Mouse (Mus musculus) neural tube, embryonic 15.5 days (tissue): Measurements from ENCODE around the gene Olfr322. TPM values are rescaled to one million over a fixed set of nuclear protein-coding genes. Genes with fewer than 3 reads are reported as not detected.

ENCODE experiments used
- ATAC-seq: fragments of 200-750 bp; cut with Nextera tagmentation; 2 replicates; pipeline ENCODE4 v1.8.0; 2017; ENCODE audit warnings: mild to moderate bottlenecking, moderate TSS enrichment, moderate library complexity; ENCODE audit not compliant: low FRiP score
- H3K27ac ChIP-seq: fragments of 300-500 bp; sonication (generic); replicated peaks from 2 replicates; pipeline ENCODE4 v1.5.1; 2015; ENCODE audit warnings: mild to moderate bottlenecking, inconsistent platforms
- H3K27me3 ChIP-seq: fragments of 300-500 bp; sonication (generic); replicated peaks from 2 replicates; pipeline ENCODE4 v1.6.1; 2015; ENCODE audit warnings: inconsistent platforms
- H3K36me3 ChIP-seq: fragments of 300-500 bp; sonication (generic); 2 replicates; pipeline ENCODE4 v1.6.1; 2015; ENCODE audit warnings: inconsistent platforms
- H3K4me1 ChIP-seq: fragments of 300-500 bp; sonication (generic); 2 replicates; pipeline ENCODE4 v1.6.1; 2015; ENCODE audit warnings: inconsistent platforms
- H3K4me2 ChIP-seq: fragments of 300-500 bp; sonication (generic); 2 replicates; pipeline ENCODE4 v1.6.1; 2015; ENCODE audit warnings: inconsistent platforms, mild to moderate bottlenecking, moderate library complexity
- H3K4me3 ChIP-seq: fragments of 300-500 bp; sonication (generic); replicated peaks from 2 replicates; pipeline ENCODE4 v1.5.1; 2015; ENCODE audit warnings: mild to moderate bottlenecking, inconsistent platforms
- H3K9ac ChIP-seq: fragments of 300-500 bp; sonication (generic); replicated peaks from 2 replicates; pipeline ENCODE4 v1.6.1; 2015; ENCODE audit warnings: mild to moderate bottlenecking, inconsistent platforms
- H3K9me3 ChIP-seq: fragments of 300-500 bp; sonication (generic); replicated peaks from 2 replicates; pipeline ENCODE4 v1.6.1; 2016; ENCODE audit warnings: inconsistent platforms
- WGBS: fragments of 180-500 bp; shearing (Covaris S2); methylation state at CpG from one replicate; pipeline ENCODE4 v1.1.7; 2015; ENCODE audit warnings: mixed read lengths; 5-methylcytosine and 5-hydroxymethylcytosine counted together
- polyA plus RNA-seq: library from polyadenylated mRNA; unstranded; fragments of >200 nt; fragmentation: Nextera tagmentation; extraction: Ambion mirVana; gene quantifications from 2 replicates; pipeline ENCODE4 v1.2.1, GENCODE M21; 2015

The Olfr322 gene
- polyA plus RNA-seq, result not detected in 2 replicates

DNA sequence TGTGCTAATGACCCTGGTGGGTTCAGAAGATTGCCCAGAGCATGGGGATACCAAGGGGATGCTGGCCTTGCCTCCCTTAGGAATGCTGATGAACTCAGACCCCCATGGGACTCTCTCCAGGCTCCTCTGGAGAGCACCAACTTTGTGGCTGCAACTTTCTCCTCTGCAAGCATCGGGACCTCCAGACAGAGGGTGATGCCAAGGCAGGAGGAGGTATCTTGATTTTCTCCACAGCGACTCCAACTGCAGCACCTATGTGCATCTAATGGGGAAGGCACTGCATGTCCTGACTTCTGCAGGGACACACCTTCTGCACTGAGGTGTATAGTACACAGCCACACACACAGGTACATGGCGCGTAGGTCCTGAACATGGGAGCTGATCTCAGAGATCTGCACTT, at the start of gene Olfr322:
TSS of gene Olfr322 (plus strand) at position 187 of the 400 bp plus-strand sequence.
- H3K9me3 ChIP-seq, result no peaks in the 10 kb centered on the region
- no peak for ATAC-seq
- H3K4me2 ChIP-seq, result no peak within 1 kb of the TSS
- no peaks in the 10 kb centered on the region for H3K27me3 ChIP-seq
- no peak within 1 kb of the TSS for H3K9ac ChIP-seq
- no peaks in the 10 kb centered on the region for H3K4me1 ChIP-seq
- no peak within 1 kb of the TSS for H3K4me3 ChIP-seq
- 83% methylated on average over 4 of the region's 4 CpGs for WGBS
- H3K36me3 ChIP-seq, result no peaks in the 10 kb centered on the region
- no peak within 1 kb of the TSS for H3K27ac ChIP-seq

- Histone ChIP-seq H3K4me2 (no peak overlapping the region), H3K9ac (no peak overlapping the region), H3K4me3 (no peak overlapping the region), H3K27ac (no peak overlapping the region), H3K27me3 (no peaks in the 10 kb centered on the region), H3K36me3 (no peaks in the 10 kb centered on the region), H3K9me3 (no peaks in the 10 kb centered on the region), H3K4me1 (no peaks in the 10 kb centered on the region)
- 48% methylated on average over 3 of the region's 3 CpGs for WGBS
- no peak for ATAC-seq
These were observed 45.2 kb upstream of the Olfr322 start for GRCm38 (mm10) chr11:58613359-58613758.

DNA sequence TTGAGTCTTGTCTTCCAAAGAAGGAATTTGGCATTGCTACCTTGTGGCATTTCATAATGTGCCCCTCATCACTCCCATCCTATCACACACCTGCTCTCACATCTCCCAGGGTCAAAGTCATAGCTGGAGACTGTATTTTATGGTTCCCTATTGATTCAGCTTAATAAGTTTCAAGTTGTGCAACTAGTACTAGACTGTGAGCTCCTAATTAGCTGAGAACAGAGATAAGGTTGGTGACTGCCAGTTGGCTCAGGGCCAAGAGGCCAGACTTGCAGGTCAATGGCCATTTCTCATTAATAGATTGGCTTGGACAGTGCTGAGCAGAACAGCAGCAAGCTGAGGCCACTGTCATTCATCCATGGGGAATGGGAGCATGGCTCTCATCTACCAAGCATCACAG, 44.1 kb upstream of the Olfr322 start:
- H3K27me3 ChIP-seq, result no peaks in the 10 kb centered on the region
- no peak overlapping the region for H3K27ac ChIP-seq
- ATAC-seq, result no peak
- no peak overlapping the region for H3K4me3 ChIP-seq
- H3K9ac ChIP-seq, result no peak overlapping the region
- no peaks in the 10 kb centered on the region for H3K4me1 ChIP-seq
- no peak overlapping the region for H3K4me2 ChIP-seq
- no peaks in the 10 kb centered on the region for H3K9me3 ChIP-seq
- no peaks in the 10 kb centered on the region for H3K36me3 ChIP-seq

- H3K4me2 ChIP-seq, result no peak within 1 kb of the TSS
- H3K4me1 ChIP-seq, result no peaks in the 10 kb centered on the region
- H3K27me3 ChIP-seq, result no peaks in the 10 kb centered on the region
- no peak within 1 kb of the TSS for H3K4me3 ChIP-seq
- WGBS, result 92% methylated on average over 4 of the region's 4 CpGs
- H3K9me3 ChIP-seq, result no peaks in the 10 kb centered on the region
- ATAC-seq, result no peak
- no peak within 1 kb of the TSS for H3K9ac ChIP-seq
- H3K27ac ChIP-seq, result no peak within 1 kb of the TSS
- no peaks in the 10 kb centered on the region for H3K36me3 ChIP-seq
These were observed 42.6 kb upstream of the Olfr322 start, which contains the start of gene 2210407C18Rik for GRCm38 (mm10) chr11:58615975-58616374. Gene 2210407C18Rik, minus strand, starts transcription at chr11:58616075.

- Histone ChIP-seq H3K27ac (no peak overlapping the region), H3K36me3 (no peaks in the 10 kb centered on the region), H3K4me3 (no peak overlapping the region), H3K4me2 (no peak overlapping the region), H3K9ac (no peak overlapping the region), H3K4me1 (no peaks in the 10 kb centered on the region), H3K9me3 (no peaks in the 10 kb centered on the region), H3K27me3 (no peaks in the 10 kb centered on the region)
- 85% methylated on average over 3 of the region's 3 CpGs for WGBS
- no peak for ATAC-seq
These were observed 40.2 kb upstream of the Olfr322 start for GRCm38 (mm10) chr11:58618369-58618768.

DNA sequence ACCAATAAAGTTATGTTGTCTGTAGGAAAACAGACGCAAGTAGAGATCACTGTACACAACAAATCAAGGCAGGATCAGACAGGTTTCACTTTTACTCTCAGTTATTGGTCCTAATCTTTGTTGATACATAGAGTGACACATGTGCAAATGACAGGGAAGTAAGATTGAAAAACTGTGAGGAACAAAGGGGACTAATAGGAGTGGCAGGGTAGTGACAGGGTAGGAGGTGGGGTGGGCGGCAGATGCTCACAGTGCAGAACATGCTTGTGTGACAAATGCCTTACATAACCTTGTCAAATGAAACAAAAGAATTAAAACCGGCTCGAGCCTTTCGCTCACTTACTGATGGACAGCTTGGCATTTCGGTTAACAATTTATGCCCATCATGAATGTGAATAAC, 39.8 kb upstream of the Olfr322 start:
- no peaks in the 10 kb centered on the region for H3K4me1 ChIP-seq
- no peak overlapping the region for H3K4me2 ChIP-seq
- no peaks in the 10 kb centered on the region for H3K27me3 ChIP-seq
- no peak overlapping the region for H3K9ac ChIP-seq
- ATAC-seq, result no peak
- H3K4me3 ChIP-seq, result no peak overlapping the region
- H3K9me3 ChIP-seq, result no peaks in the 10 kb centered on the region
- H3K27ac ChIP-seq, result no peak overlapping the region
- WGBS, result 64% methylated on average over 6 of the region's 6 CpGs
- no peaks in the 10 kb centered on the region for H3K36me3 ChIP-seq

DNA sequence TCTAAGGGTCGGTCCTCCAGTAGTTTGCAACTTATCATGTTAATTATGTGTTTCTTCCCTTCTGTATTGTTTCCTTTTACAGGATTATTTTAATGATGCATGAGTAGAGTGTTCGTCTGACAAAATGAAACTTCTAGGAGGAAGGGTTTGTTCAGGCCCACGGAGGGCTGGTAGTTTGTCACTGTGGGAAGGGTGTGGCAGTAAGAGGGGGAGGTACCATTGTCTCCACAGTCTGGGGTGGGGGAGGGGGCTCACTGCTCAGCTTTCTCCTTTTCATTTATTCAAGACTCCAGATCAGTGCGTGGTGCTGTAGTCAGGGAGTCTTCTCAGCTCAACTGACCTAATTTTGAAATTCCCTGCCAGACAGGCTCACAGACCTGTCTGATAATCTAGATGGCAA, 32.4 kb upstream of the Olfr322 start:
- no peak overlapping the region for H3K4me3 ChIP-seq
- H3K9ac ChIP-seq, result no peak overlapping the region
- H3K9me3 ChIP-seq, result no peaks in the 10 kb centered on the region
- no peaks in the 10 kb centered on the region for H3K36me3 ChIP-seq
- ATAC-seq, result no peak
- H3K4me1 ChIP-seq, result no peaks in the 10 kb centered on the region
- WGBS, result 56% methylated on average over 4 of the region's 4 CpGs
- no peak overlapping the region for H3K4me2 ChIP-seq
- no peak overlapping the region for H3K27ac ChIP-seq
- H3K27me3 ChIP-seq, result no peaks in the 10 kb centered on the region

DNA sequence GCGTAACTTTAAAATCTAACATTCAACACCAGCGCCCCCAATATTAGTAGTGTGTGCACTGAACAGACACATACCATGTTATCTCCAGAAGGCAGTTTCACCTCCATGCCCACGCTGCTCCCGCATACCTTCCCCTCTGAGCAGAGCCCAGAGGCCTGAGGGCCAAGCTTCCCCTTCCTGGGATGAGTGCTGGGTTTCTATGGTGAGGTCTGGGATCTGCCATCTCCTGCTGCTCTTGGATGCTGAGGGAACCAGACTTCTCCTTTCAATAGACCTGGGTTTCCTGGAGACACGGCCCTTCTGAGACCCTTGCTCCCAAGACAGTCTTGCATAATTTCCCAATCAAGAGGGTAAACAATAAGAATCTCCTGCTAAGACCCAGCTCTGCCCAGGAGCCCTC, 28.2 kb upstream of the Olfr322 start, which contains the start of gene Olfr323:
TSS of gene Olfr323 (minus strand) at position 101 of the 400 bp plus-strand sequence.
- 76% methylated on average over 5 of the region's 5 CpGs for WGBS
- no peak for ATAC-seq
- no peaks in the 10 kb centered on the region for H3K4me1 ChIP-seq
- no peak within 1 kb of the TSS for H3K4me3 ChIP-seq
- H3K4me2 ChIP-seq, result no peak within 1 kb of the TSS
- H3K9ac ChIP-seq, result no peak within 1 kb of the TSS
- H3K36me3 ChIP-seq, result no peaks in the 10 kb centered on the region
- no peak within 1 kb of the TSS for H3K27ac ChIP-seq
- no peaks in the 10 kb centered on the region for H3K9me3 ChIP-seq
- no peaks in the 10 kb centered on the region for H3K27me3 ChIP-seq

DNA sequence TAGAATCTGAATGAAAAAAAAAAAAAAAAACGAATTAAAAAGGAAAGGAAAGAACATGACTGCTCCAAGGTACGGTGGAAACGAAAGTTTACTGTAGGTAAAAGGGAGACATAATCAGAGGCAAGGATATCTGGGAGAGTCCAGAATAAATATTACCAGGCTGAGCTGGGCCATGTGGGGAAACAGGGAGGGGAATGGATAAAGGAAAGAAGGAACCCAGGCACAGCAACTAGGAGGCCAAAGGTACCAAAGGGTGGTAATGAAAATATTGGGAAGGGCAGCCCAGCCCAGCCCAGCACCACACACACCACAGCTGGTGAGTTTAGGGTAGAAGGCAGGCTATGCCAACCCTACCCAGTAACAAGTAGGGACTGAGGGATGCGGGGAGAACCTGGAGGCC, 23.7 kb upstream of the Olfr322 start:
- Histone ChIP-seq H3K36me3 (no peaks in the 10 kb centered on the region), H3K27ac (no peak overlapping the region), H3K9ac (no peak overlapping the region), H3K9me3 (no peaks in the 10 kb centered on the region), H3K4me1 (peaks cover under 1% of the 10 kb centered on the region; the same call in 1 of the 2 replicates), H3K4me2 (no peak overlapping the region), H3K27me3 (peaks cover 6% of the 10 kb centered on the region; the same call in 1 of the 2 replicates), H3K4me3 (no peak overlapping the region)
- ATAC-seq, result no peak
- 68% methylated on average over 4 of the region's 4 CpGs for WGBS

DNA sequence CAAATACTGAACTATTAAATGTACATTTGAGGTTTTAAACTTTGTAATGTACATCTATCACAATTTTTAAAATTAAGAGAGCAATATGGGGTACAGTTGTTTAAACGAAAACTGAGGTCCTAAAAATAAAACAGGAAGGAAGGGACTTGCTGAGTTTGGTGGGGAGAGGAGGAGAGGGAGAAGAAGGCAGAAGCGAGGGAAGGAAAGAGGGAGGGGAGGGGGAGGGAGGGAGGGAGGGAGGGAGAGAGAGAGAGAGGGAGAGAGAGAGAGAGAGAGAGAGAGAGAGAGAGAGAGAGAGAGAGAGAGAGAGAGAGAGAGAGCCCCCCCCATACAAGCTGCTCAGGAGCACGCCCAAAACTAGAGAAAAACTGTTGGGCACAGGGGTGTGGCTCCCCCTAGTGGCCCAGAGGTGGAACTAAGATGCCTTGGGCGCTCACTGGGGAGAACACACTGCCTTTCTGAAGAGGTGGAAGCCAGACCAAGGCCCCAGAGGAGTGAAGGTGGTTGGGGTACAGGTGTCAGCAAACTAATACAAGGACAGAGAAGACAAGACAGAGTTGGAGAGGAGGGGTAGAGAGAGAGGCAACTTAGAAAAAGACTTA, 22.1 kb upstream of the Olfr322 start:
- no peak for ATAC-seq
- Histone ChIP-seq H3K4me2 (no peak overlapping the region), H3K4me1 (peaks cover 12% of the 10 kb centered on the region), H3K27ac (no peak overlapping the region), H3K9ac (no peak overlapping the region), H3K9me3 (no peaks in the 10 kb centered on the region), H3K27me3 (peaks cover 20% of the 10 kb centered on the region), H3K36me3 (no peaks in the 10 kb centered on the region), H3K4me3 (no peak overlapping the region)
- 25% methylated on average over 4 of the region's 4 CpGs for WGBS

GRCm38 (mm10) chr11:58638176-58638701, 20.3 kb upstream of the Olfr322 start:
- 73% methylated on average over 7 of the region's 7 CpGs for WGBS
- no peak for ATAC-seq
- no peak overlapping the region for H3K4me2 ChIP-seq

GRCm38 (mm10) chr11:58640272-58640867, 18.2 kb upstream of the Olfr322 start, which contains the start of gene Trim58:
Gene Trim58, plus strand, starts transcription at chr11:58640465.
- WGBS, result 2% methylated on average over 34 of the region's 34 CpGs
- Histone ChIP-seq H3K4me3 (peak within 1 kb of the TSS; percentile 46), H3K36me3 (no peaks in the 10 kb centered on the region), H3K27me3 (peaks cover 26% of the 10 kb centered on the region), H3K4me2 (peak within 1 kb of the TSS; percentile 97), H3K4me1 (peaks cover 12% of the 10 kb centered on the region), H3K9me3 (no peaks in the 10 kb centered on the region), H3K27ac (no peak within 1 kb of the TSS), H3K9ac (peak within 1 kb of the TSS; percentile 48)
- ATAC-seq, result no peak; the same call in 1 of the 2 replicates

More at GRCm38 (mm10) chr11:58638176-58638701, 20.3 kb upstream of the Olfr322 start:
- Histone ChIP-seq H3K27ac (no peak overlapping the region), H3K9me3 (no peaks in the 10 kb centered on the region), H3K9ac (no peak overlapping the region), H3K4me1 (peaks cover 12% of the 10 kb centered on the region), H3K4me3 (no peak overlapping the region), H3K27me3 (peaks cover 26% of the 10 kb centered on the region), H3K36me3 (no peaks in the 10 kb centered on the region)
